10 mouse cellular contexts compared by ENCODE assay signal in genomic region chr9:43453953-43454582, GRCm38 (mm10).
A peak's percentile ranks its signal among the peaks of the same experiment; 100 is the strongest.
DNase-seq lines count a peak whose midpoint lies in the region; ATAC-seq and TF ChIP-seq lines count a peak whose summit lies in the region.
"Had no signal": no experiment of that assay in that cellular context is flagged by ENCODE, and none has a peak within 500 bp of the region (broad histone marks: within the 10 kb centered on the region; RNA-seq: fewer than 3 reads in every experiment).

No protein-coding gene starts in this region.

- no peak for ATAC-seq in intestine, embryonic 14.5 days (replicated peaks; ENCODE audit: low FRiP score, low TSS enrichment, low read depth)
- no peak for ATAC-seq in intestine, postnatal 0 days
- no peak for ATAC-seq in forebrain, postnatal 0 days
- ATAC-seq in midbrain, embryonic 13.5 days = peak; percentile 53; the same call in 1 of the 2 replicates
- ATAC-seq: activated CD4-positive, CD25-positive, alpha-beta regulatory T cell, adult 4 months had no signal

- H3K9ac ChIP-seq in intestine, embryonic 14.5 days (ENCODE audit: low read length) = no peak overlapping the region
- no peak overlapping the region for H3K9ac ChIP-seq in intestine, postnatal 0 days (ENCODE audit: low read depth, low read length)
- H3K9ac ChIP-seq in forebrain, postnatal 0 days = no peak overlapping the region
- no peak overlapping the region for H3K9ac ChIP-seq in midbrain, embryonic 13.5 days (replicated peaks)

- no peak for TF ChIP-seq CTCF in intestine, postnatal 0 days (IDR thresholded peaks at IDR 0.05; ENCODE audit: low read depth)
- TF ChIP-seq CTCF in forebrain, postnatal 0 days (IDR thresholded peaks at IDR 0.05; ENCODE audit: low read depth) = no peak

- no peaks in the 10 kb centered on the region for H3K9me3 ChIP-seq in intestine, embryonic 14.5 days (ENCODE audit: control insufficient read depth, low read length)
- H3K9me3 ChIP-seq in intestine, postnatal 0 days (ENCODE audit: control insufficient read depth) = no peaks in the 10 kb centered on the region
- H3K9me3 ChIP-seq in forebrain, postnatal 0 days (ENCODE audit: low read length) = no peaks in the 10 kb centered on the region
- no peaks in the 10 kb centered on the region for H3K9me3 ChIP-seq in midbrain, embryonic 13.5 days

- peaks cover 7% of the 10 kb centered on the region for H3K4me1 ChIP-seq in intestine, embryonic 14.5 days (replicated peaks; ENCODE audit: control insufficient read depth, insufficient read depth, low read length)
- H3K4me1 ChIP-seq in intestine, postnatal 0 days (replicated peaks; ENCODE audit: control insufficient read depth, insufficient read depth, low read length) = no peaks in the 10 kb centered on the region
- H3K4me1 ChIP-seq in forebrain, postnatal 0 days (ENCODE audit: insufficient read depth) = peaks cover 11% of the 10 kb centered on the region
- H3K4me1 ChIP-seq in midbrain, embryonic 13.5 days (replicated peaks) = peaks cover 22% of the 10 kb centered on the region

- DNase-seq in intestine, embryonic 14.5 days (ENCODE audit: low spot score) = no peak
- DNase-seq in R1 (ENCODE audit: low read depth, low spot score) = peak; percentile 77
- DNase-seq in forebrain, postnatal 0 days = peak; percentile 23
- no peak for DNase-seq in urinary bladder, postnatal 10 days (ENCODE audit: low spot score)
- DNase-seq in urinary bladder, adult 18-20 months (ENCODE audit: low spot score in 2 of 2) = no peak
- no peak for DNase-seq in gastrocnemius, postnatal 14 days
- DNase-seq: lung, postnatal 36 days had no signal

- no peaks in the 10 kb centered on the region for H3K36me3 ChIP-seq in intestine, embryonic 14.5 days (ENCODE audit: control insufficient read depth, insufficient read depth, low read length)
- no peaks in the 10 kb centered on the region for H3K36me3 ChIP-seq in intestine, postnatal 0 days (ENCODE audit: control insufficient read depth, insufficient read depth)
- no peaks in the 10 kb centered on the region for H3K36me3 ChIP-seq in forebrain, postnatal 0 days (ENCODE audit: insufficient read depth)
- no peaks in the 10 kb centered on the region for H3K36me3 ChIP-seq in midbrain, embryonic 13.5 days

- H3K27ac ChIP-seq in intestine, embryonic 14.5 days (ENCODE audit: low read depth) = no peak overlapping the region
- H3K27ac ChIP-seq in intestine, postnatal 0 days (ENCODE audit: low read depth, low read length) = no peak overlapping the region
- no peak overlapping the region for H3K27ac ChIP-seq in forebrain, postnatal 0 days (ENCODE audit: low read depth, low read length)
- no peak overlapping the region for H3K27ac ChIP-seq in midbrain, embryonic 13.5 days

- H3K4me2 ChIP-seq in intestine, embryonic 14.5 days (ENCODE audit: low read length) = peak overlapping the region; percentile 20
- H3K4me2 ChIP-seq in intestine, postnatal 0 days (replicated peaks; ENCODE audit: low read depth) = no peak overlapping the region
- peak overlapping the region; percentile 34 for H3K4me2 ChIP-seq in forebrain, postnatal 0 days (ENCODE audit: low read depth)
- peak overlapping the region; percentile 30 for H3K4me2 ChIP-seq in midbrain, embryonic 13.5 days (replicated peaks)

- WGBS in intestine, embryonic 14.5 days = 4% methylated on average over 14 of the region's 14 CpGs
- 5% methylated on average over 14 of the region's 14 CpGs for WGBS in intestine, postnatal 0 days
- WGBS in forebrain, postnatal 0 days = 3% methylated on average over 14 of the region's 14 CpGs
- 4% methylated on average over 14 of the region's 14 CpGs for WGBS in midbrain, embryonic 13.5 days

- H3K4me3 ChIP-seq in intestine, embryonic 14.5 days (ENCODE audit: low read depth, low read length) = no peak overlapping the region
- no peak overlapping the region for H3K4me3 ChIP-seq in intestine, postnatal 0 days (ENCODE audit: low read depth, low read length)
- no peak overlapping the region for H3K4me3 ChIP-seq in forebrain, postnatal 0 days (ENCODE audit: low read depth, low read length)
- H3K4me3 ChIP-seq in midbrain, embryonic 13.5 days (replicated peaks) = no peak overlapping the region

- H3K27me3 ChIP-seq in intestine, embryonic 14.5 days (replicated peaks; ENCODE audit: control insufficient read depth, insufficient read depth, low read length) = peaks cover 26% of the 10 kb centered on the region
- H3K27me3 ChIP-seq in intestine, postnatal 0 days (replicated peaks; ENCODE audit: control insufficient read depth, insufficient read depth, low read length) = peaks cover 7% of the 10 kb centered on the region
- H3K27me3 ChIP-seq in forebrain, postnatal 0 days (ENCODE audit: insufficient read depth, low read length) = peaks cover 14% of the 10 kb centered on the region; the same call in 1 of the 2 replicates
- peaks cover 19% of the 10 kb centered on the region for H3K27me3 ChIP-seq in midbrain, embryonic 13.5 days

- intact Hi-C loops in gastrocnemius, postnatal 14 days (cut with DNase I; ENCODE audit: low total_unique reads) = no loop called here

Comparison
In these comparisons a context has a peak if more than half of its experiments do, and no peak if none do; other contexts are left out.
1. DNase-seq: peak in R1 (single experiment) and forebrain, postnatal 0 days (single experiment); none in intestine, embryonic 14.5 days (single experiment), urinary bladder, postnatal 10 days (single experiment), urinary bladder, adult 18-20 months (0 of 2) and gastrocnemius, postnatal 14 days (single experiment).